Comparison of ENCODE assay signal across 11 mouse cellular contexts in the genomic region with DNA sequence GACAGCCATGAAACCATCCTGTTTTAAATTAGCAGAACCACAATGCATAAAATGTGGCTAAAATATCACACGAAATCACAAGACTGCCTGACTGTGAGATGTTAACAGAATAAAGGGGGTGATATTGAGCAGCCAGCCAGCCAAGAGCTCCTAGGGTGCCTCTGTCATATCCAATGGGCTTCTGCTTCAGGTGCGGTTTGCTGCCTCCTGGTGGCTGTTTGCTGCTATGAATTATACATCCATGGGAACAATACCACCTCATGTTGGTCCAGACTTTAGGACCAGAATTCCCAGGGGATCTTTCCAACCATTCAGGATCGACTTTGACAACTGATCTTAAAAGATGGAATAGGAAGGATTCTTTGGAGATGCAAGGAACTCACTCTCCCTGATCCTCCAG. TPM values are rescaled to one million over a fixed set of nuclear protein-coding genes. Genes with fewer than 3 reads are reported as not detected.
DNase-seq lines count a peak whose midpoint lies in the region; ATAC-seq and TF ChIP-seq lines count a peak whose summit lies in the region.
"Had no signal": no experiment of that assay in that cellular context is flagged by ENCODE, and none has a peak within 500 bp of the region (broad histone marks: within the 10 kb centered on the region; RNA-seq: fewer than 3 reads in every experiment).

No protein-coding gene starts in this region.

- peak; percentile 64 for TF ChIP-seq CTCF in bone marrow, adult 2 months (IDR thresholded peaks at IDR 0.05; ENCODE audit: control insufficient read depth, insufficient read depth, low read length)

- TF ChIP-seq POLR2A in bone marrow, adult 2 months (IDR thresholded peaks at IDR 0.05; ENCODE audit: borderline replicate concordance, control insufficient read depth, low read depth, low read length): no peak

- WGBS in liver, embryonic 12.5 days (ENCODE audit: insufficient replicate concordance): 31% methylated on average over 3 of the region's 3 CpGs
- WGBS in bone marrow, adult 2 months: 62% methylated on average over 3 of the region's 3 CpGs

- no peak for ATAC-seq in liver, embryonic 12.5 days

- no peak overlapping the region for H3K4me2 ChIP-seq in liver, embryonic 12.5 days
- H3K4me2 ChIP-seq: hindbrain, embryonic 12.5 days had no signal

- no peaks in the 10 kb centered on the region for H3K9me3 ChIP-seq in liver, embryonic 12.5 days (replicated peaks)

- no peaks in the 10 kb centered on the region for H3K4me1 ChIP-seq in liver, embryonic 12.5 days
- H3K4me1 ChIP-seq in bone marrow, adult 2 months (ENCODE audit: control insufficient read depth, insufficient read depth, low read length): no peaks in the 10 kb centered on the region
- H3K4me1 ChIP-seq: hindbrain, embryonic 12.5 days had no signal

- H3K27me3 ChIP-seq in liver, embryonic 12.5 days (replicated peaks): peaks cover 5% of the 10 kb centered on the region; the same call in 1 of the 2 replicates
- H3K27me3 ChIP-seq in splenic B cell, adult 2 months (ENCODE audit: control insufficient read depth, insufficient read depth, low read length, poor library complexity, severe bottlenecking): no peaks in the 10 kb centered on the region
- H3K27me3 ChIP-seq: hindbrain, embryonic 12.5 days had no signal

- DNase-seq in liver (peak; percentile 37), ES-CJ7 (ENCODE audit: low read depth, low spot score) (peak; percentile 79)
- peak; percentile 58 for DNase-seq in splenic B cell, adult 2 months (ENCODE audit: low read depth, low spot score)
- no peak for DNase-seq in ovary, postnatal 10 days (ENCODE audit: low spot score)
- no peak for DNase-seq in ovary, postnatal 14 days (ENCODE audit: low spot score)
- DNase-seq in cerebellum, adult 9-11 months: no peak
- DNase-seq: right cerebral cortex, postnatal 4 days had no signal

- H3K36me3 ChIP-seq in liver, embryonic 12.5 days: no peaks in the 10 kb centered on the region
- H3K36me3 ChIP-seq in splenic B cell, adult 2 months (ENCODE audit: control insufficient read depth, insufficient read depth, low read length, poor library complexity, severe bottlenecking): no peaks in the 10 kb centered on the region
- H3K36me3 ChIP-seq: hindbrain, embryonic 12.5 days had no signal

- H3K27ac ChIP-seq in liver, embryonic 12.5 days: no peak overlapping the region
- no peak overlapping the region for H3K27ac ChIP-seq in bone marrow, adult 2 months (ENCODE audit: control insufficient read depth, insufficient read depth, low read depth, low read length, poor library complexity)
- H3K27ac ChIP-seq: hindbrain, embryonic 12.5 days; macrophage had no signal

- H3K9ac ChIP-seq in liver, embryonic 12.5 days: no peak overlapping the region
- H3K9ac ChIP-seq: hindbrain, embryonic 12.5 days had no signal

- no peak overlapping the region for H3K4me3 ChIP-seq in liver, embryonic 12.5 days
- H3K4me3 ChIP-seq in bone marrow, adult 2 months (replicated peaks; ENCODE audit: control insufficient read depth, low read depth, low read length): no peak overlapping the region
- H3K4me3 ChIP-seq: hindbrain, embryonic 12.5 days had no signal

RNA-seq across cellular contexts. Expression of gene Zbtb43, which starts 27.3 kb away (rescaled TPM):
- polyA plus RNA-seq in liver, embryonic 12.5 days (2016; fragmentation: Nextera tagmentation; extraction: Ambion mirVana): 8.4 TPM in 2 replicates
- 4.8 and 11.1 TPM in 2 replicates for polyA plus RNA-seq in bone marrow, adult 2 months (2011; ENCODE audit: insufficient read depth, insufficient read length, low replicate concordance, missing spikeins)

Comparison
In these comparisons a context has a peak if more than half of its experiments do, and no peak if none do; other contexts are left out.
1. DNase-seq: peak in liver (single experiment), ES-CJ7 (single experiment) and splenic B cell, adult 2 months (single experiment); none in ovary, postnatal 10 days (single experiment), ovary, postnatal 14 days (single experiment) and cerebellum, adult 9-11 months (single experiment).